Mouse (Mus musculus) heart, embryonic 11.5 days (tissue): ENCODE results near the gene Nxph1. TPM values are rescaled to one million over a fixed set of nuclear protein-coding genes. Genes with fewer than 3 reads are reported as not detected.
A peak's percentile ranks its signal among the peaks of the same experiment; 100 is the strongest.

Source experiments
- ATAC-seq: fragments of 200-750 bp; cut with Nextera tagmentation; replicated peaks from 2 replicates; pipeline ENCODE4 v1.8.0; 2017; ENCODE audit warnings: moderate library complexity; ENCODE audit not compliant: insufficient number of reproducible peaks, low FRiP score, low TSS enrichment
- H3K27ac ChIP-seq: fragments of 300-500 bp; sonication (generic); 2 replicates; pipeline ENCODE4 v1.5.1; 2014; ENCODE audit warnings: mild to moderate bottlenecking, low read depth, low read length
- H3K27me3 ChIP-seq: fragments of 300-500 bp; sonication (generic); 2 replicates; pipeline ENCODE4 v1.6.1; 2014; ENCODE audit warnings: mild to moderate bottlenecking, low read length, mixed read lengths; ENCODE audit not compliant: control insufficient read depth, insufficient read depth
- H3K36me3 ChIP-seq: fragments of 300-500 bp; sonication (generic); 2 replicates; pipeline ENCODE4 v1.6.1; 2014; ENCODE audit warnings: mild to moderate bottlenecking, low read length, moderate library complexity, mixed read lengths; ENCODE audit not compliant: control insufficient read depth, insufficient read depth
- H3K4me1 ChIP-seq: fragments of 300-500 bp; sonication (generic); 2 replicates; pipeline ENCODE4 v1.6.1; 2014; ENCODE audit warnings: low read length; ENCODE audit not compliant: control insufficient read depth, insufficient read depth
- H3K4me2 ChIP-seq: fragments of 300-500 bp; sonication (generic); 2 replicates; pipeline ENCODE4 v1.6.1; 2014; ENCODE audit warnings: mild to moderate bottlenecking, moderate library complexity
- H3K4me3 ChIP-seq: fragments of 300-500 bp; sonication (generic); 2 replicates; pipeline ENCODE4 v1.5.1; 2014; ENCODE audit warnings: low read depth, low read length
- H3K9ac ChIP-seq: fragments of 300-500 bp; sonication (generic); 2 replicates; pipeline ENCODE4 v1.6.1; 2014; ENCODE audit warnings: mild to moderate bottlenecking, low read depth, low read length, moderate library complexity
- H3K9me3 ChIP-seq: fragments of 300-500 bp; sonication (generic); replicated peaks from 2 replicates; pipeline ENCODE4 v1.6.1; 2016; ENCODE audit warnings: low read length; ENCODE audit not compliant: control insufficient read depth
- WGBS: fragments of 180-500 bp; shearing (Covaris S2); extraction: QIAGEN DNeasy Blood & Tissue Kit; methylation state at CpG from one replicate; pipeline ENCODE4 v1.1.7; 2014; ENCODE audit not compliant: insufficient replicate concordance; 5-methylcytosine and 5-hydroxymethylcytosine counted together
- polyA plus RNA-seq: library from polyadenylated mRNA; unstranded; fragments of >200 nt; fragmentation: Nextera tagmentation; extraction: Ambion mirVana; gene quantifications from 2 replicates; pipeline ENCODE4 v1.2.1, GENCODE M21; 2014

Gene Nxph1
- polyA plus RNA-seq, 1 experiment from 2014 or later, result not detected

DNA sequence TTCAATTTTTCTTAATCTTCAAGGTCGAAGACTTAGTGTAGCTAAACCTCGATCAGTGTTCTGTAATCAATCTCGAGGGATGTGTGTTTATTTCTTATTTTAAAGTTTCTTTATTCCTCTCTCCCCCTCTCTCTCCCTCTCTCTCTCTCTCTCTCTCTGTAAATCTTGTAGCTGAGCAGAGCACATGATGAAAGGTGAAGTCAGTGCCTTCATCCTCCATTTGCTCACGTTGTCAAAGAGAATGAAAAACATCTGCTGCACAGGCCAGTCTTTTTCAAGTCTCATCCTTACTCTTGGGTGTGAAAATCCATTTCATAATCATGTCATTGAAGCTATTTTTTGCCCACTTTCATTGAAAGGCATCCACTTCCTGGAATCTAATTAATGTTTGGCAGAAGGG is 12.1 kb upstream of the Nxph1 start:
- no peaks in the 10 kb centered on the region for H3K9me3 ChIP-seq
- no peaks in the 10 kb centered on the region for H3K27me3 ChIP-seq
- no peaks in the 10 kb centered on the region for H3K4me1 ChIP-seq
- H3K9ac ChIP-seq, result no peak overlapping the region
- no peaks in the 10 kb centered on the region for H3K36me3 ChIP-seq
- no peak for ATAC-seq
- 20% methylated on average over 4 of the region's 4 CpGs for WGBS
- H3K4me3 ChIP-seq, result no peak overlapping the region
- no peak overlapping the region for H3K27ac ChIP-seq
- no peak overlapping the region for H3K4me2 ChIP-seq

DNA sequence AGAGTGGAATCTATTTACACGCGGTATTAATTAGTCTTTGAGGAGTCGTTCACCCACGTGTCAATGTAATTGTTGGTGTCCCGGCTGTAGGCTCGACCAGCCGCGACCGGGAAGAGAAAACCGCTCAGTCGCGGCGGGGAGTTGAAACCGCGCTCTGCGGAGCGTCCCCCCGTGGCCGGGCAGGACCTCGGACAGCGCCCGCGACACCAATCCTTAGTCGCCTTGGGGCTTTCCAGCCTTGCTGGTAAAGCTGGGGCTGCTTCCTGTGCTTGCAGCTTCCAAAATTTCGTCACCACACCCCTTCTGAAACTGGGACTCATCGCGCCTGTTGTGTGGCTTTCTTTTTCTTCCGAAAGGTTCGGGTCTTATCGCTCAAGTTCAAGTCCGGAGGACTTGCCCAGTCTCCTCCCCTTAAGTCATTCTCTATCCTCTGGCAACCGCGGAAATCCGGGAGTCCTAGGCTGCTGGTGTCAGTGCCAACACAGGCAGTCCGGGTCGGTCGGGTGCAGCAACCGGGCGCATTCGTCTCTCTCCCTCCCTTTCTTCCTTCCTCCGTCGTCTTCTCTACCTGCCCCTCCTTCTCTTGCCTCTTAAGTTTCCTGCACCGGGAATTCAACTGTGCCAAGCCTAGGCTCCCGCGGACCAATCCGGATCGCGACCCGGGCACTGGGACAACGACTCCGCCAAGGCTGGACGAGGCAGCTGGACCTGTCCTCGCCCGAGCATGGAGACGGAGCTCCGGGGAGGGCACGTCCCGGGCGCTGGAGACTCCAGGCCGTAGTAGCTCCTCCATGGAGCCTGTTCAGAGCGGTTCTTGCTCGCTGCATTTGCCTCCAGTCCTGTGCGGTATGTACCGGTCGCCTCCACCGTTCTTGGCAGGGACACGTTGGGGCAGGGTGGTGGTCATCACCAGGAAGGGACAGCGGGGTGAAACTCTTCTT is 510 bp downstream of the Nxph1 start:
- Histone ChIP-seq H3K9me3 (no peaks in the 10 kb centered on the region), H3K27me3 (peaks cover 63% of the 10 kb centered on the region), H3K9ac (no peak overlapping the region), H3K36me3 (no peaks in the 10 kb centered on the region), H3K4me2 (peak overlapping the region; percentile 61), H3K4me3 (peak overlapping the region; percentile 34), H3K27ac (no peak overlapping the region), H3K4me1 (peaks cover 14% of the 10 kb centered on the region; the same call in 1 of the 2 replicates)
- 0 out of 2 replicates have a peak, but pooled peaks have one; percentile 18 for ATAC-seq
- 1% methylated on average over 68 of the region's 68 CpGs for WGBS

DNA sequence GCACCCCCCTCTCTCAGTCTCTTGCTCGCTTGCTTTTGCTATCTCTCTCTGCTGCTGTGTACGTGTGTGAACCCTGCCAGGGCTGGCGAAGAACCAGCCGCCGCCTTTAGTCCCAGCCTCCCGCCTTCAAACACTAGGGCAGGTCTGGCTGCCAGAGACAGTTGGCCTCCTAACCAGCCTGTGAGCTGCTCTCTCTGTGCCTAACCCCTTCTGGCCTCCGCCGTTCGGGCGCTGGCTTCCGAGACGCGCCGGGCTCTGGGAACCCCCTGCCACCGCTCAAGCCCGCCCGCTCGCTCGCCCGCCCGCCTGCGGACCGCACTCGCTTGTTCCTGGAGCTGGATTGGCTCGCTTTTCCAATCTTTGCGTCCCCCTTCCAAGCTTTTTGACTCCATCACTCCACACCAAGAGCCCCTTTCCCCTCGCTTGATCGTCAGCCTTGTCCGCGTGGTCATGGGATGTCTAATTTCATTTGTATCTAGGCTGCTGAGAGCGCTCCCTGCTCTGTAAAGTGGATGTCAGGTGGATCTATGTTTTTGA is 1.5 kb downstream of the Nxph1 start:
- WGBS, result under 1% methylated on average over 31 of the region's 31 CpGs
- Histone ChIP-seq H3K36me3 (no peaks in the 10 kb centered on the region), H3K4me1 (peaks cover 14% of the 10 kb centered on the region; the same call in 1 of the 2 replicates), H3K4me3 (peak overlapping the region; percentile 34), H3K4me2 (peak overlapping the region; percentile 28), H3K27me3 (peaks cover 72% of the 10 kb centered on the region), H3K9me3 (no peaks in the 10 kb centered on the region), H3K27ac (no peak overlapping the region), H3K9ac (no peak overlapping the region)
- ATAC-seq, result 0 out of 2 replicates have a peak, but pooled peaks have one; percentile 31

DNA sequence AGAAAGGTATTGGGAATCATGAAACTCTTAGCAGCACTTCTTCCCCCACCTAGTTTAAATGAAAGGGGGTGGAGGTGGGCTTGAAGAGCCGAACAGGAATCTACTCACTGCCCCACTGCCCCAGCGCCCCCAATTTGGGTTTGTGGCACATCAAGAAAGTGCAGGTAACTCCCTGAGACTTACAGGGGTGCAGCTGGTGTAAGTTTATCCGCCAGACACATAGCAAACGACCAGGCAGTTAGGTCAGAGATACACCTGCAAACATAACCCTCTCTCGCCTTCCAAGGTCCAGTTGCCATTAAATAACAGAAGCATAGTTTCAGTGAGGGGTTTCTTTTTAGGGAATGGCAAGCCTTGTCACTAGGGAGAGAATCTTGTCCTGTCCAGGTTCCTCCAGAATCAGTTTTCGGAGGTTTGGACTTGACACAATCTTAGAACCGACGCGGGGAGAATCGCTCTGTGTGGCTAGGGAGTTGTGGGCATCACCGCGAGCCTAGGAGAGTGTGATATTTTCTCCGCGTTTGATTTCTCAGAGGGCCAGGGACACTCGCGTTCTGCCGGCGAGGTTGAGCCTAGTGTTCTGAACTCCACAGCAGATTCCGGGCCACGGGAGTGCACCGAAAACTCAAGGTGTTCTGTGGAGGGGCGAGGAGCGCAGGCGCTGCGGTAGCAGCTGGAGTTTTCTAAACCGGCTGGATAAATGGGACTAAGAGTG is 2.5 kb downstream of the Nxph1 start:
- peak overlapping the region; percentile 30 for H3K4me3 ChIP-seq
- H3K9ac ChIP-seq, result no peak overlapping the region
- H3K9me3 ChIP-seq, result no peaks in the 10 kb centered on the region
- ATAC-seq, result no peak
- whole genome bisulfite sequencing, result 3% methylated on average over 26 of the region's 26 CpGs
- no peaks in the 10 kb centered on the region for H3K36me3 ChIP-seq
- H3K4me1 ChIP-seq, result peaks cover 14% of the 10 kb centered on the region; the same call in 1 of the 2 replicates
- H3K4me2 ChIP-seq, result peak overlapping the region; percentile 64
- H3K27ac ChIP-seq, result no peak overlapping the region
- peaks cover 80% of the 10 kb centered on the region for H3K27me3 ChIP-seq

DNA sequence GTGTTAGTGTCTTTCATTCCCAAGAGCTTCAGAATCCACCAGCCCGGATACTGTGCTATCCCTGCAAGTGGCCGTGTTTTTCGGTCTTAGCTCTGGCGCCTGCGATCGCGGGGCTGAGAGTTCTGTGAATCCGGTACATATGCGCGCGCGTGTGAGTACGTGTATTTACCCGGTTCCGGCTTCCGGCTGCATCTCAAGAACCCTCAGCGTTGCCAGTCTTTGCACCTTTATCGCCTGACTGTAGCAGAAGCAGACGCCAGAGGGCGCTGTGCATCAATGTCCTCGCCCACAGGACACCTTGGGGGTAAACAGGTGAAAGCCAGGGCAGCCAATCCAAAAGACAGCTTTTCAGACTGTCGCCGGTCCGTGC is 3.1 kb downstream of the Nxph1 start:
- H3K36me3 ChIP-seq, result no peaks in the 10 kb centered on the region
- peaks cover 14% of the 10 kb centered on the region; the same call in 1 of the 2 replicates for H3K4me1 ChIP-seq
- peak; percentile 44 for ATAC-seq
- H3K27me3 ChIP-seq, result peaks cover 85% of the 10 kb centered on the region
- peak overlapping the region; percentile 64 for H3K4me2 ChIP-seq
- H3K4me3 ChIP-seq, result peak overlapping the region; percentile 30
- under 1% methylated on average over 24 of the region's 24 CpGs for WGBS
- H3K9ac ChIP-seq, result no peak overlapping the region
- no peak overlapping the region for H3K27ac ChIP-seq
- no peaks in the 10 kb centered on the region for H3K9me3 ChIP-seq

DNA sequence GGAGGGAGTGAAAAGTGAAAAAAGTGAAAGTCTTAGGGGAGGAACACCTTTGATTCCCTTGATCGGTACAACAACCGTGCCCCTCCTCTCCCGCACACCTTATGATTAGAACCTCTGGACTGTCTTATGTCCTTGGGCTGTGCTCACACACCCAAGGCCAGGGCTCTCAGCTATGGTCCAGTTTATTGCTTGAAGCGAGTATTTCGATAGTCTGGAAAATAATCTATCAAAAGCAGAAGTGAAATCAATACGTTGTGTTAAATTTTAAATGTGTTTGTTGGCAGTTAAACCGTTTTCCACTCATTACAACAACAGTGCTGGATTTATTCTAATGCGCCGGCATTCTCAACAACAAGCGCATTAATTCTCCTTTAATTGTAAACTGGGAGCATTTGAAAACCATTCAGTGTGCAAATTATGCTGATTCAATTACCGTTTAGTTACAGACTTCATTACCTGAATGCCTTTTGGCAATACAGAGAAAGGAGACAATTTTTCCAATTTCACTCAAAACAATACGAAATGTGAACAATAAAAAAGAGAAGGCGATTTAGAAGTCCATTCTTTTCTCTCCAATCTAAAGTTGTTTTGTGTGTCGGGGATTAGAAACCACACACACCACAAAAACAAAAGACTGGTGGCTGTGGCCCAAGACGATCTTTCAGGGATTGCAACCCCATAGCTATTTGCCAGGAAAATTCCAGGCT is 3.8 kb downstream of the Nxph1 start:
- Histone ChIP-seq H3K27me3 (peaks cover 93% of the 10 kb centered on the region), H3K9ac (no peak overlapping the region), H3K4me3 (no peak overlapping the region), H3K4me1 (peaks cover 14% of the 10 kb centered on the region; the same call in 1 of the 2 replicates), H3K36me3 (no peaks in the 10 kb centered on the region), H3K27ac (no peak overlapping the region), H3K4me2 (no peak overlapping the region), H3K9me3 (no peaks in the 10 kb centered on the region)
- WGBS, result 23% methylated on average over 15 of the region's 15 CpGs
- ATAC-seq, result no peak

DNA sequence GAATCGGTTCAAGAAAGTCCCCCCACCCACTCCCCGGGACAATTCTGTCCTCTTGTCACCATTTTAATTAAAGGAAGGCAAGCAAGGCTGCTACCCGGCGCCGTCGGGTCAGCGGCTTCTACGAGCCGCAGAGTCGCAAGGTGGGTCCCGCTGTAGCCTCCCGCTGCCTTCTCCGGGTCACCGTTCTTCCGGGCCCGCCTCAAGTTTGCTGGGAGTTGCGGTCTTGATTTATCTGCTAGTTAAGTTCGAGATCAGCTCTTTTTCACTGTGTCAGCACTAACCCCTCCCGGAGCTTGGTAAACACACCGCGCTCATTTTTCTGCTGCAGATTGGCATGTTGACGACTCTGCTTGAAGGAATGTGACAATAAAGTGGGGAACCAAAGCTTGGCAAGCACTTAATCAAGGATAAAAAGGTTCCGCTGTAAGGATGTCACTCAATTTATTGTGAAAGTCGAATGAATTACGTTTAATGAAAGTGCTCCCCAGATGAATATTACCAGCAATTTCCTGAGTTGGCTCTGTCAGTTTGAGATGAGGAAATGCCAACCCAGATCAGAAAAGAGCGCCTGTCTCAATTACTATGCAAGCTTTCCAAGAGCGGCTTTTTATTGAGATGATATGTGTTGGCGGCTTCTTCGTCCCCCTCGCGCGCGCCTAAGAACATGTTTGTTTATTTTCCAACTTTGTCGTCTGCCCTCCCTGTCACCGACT is 7.7 kb downstream of the Nxph1 start:
- Histone ChIP-seq H3K4me2 (no peak overlapping the region), H3K36me3 (no peaks in the 10 kb centered on the region), H3K27ac (no peak overlapping the region), H3K4me1 (peaks cover 5% of the 10 kb centered on the region; the same call in 1 of the 2 replicates), H3K4me3 (no peak overlapping the region), H3K9ac (no peak overlapping the region), H3K27me3 (peaks cover 76% of the 10 kb centered on the region), H3K9me3 (no peaks in the 10 kb centered on the region)
- ATAC-seq, result no peak
- WGBS, result 2% methylated on average over 35 of the region's 35 CpGs
